In genomic region chr7:63468258-63468657, GRCm38 (mm10) we compare ENCODE assay signal across 29 mouse cellular contexts. TPM values are rescaled to one million over a fixed set of nuclear protein-coding genes. Genes with fewer than 3 reads are reported as not detected.
A peak's percentile ranks its signal among the peaks of the same experiment; 100 is the strongest.
DNase-seq lines count a peak whose midpoint lies in the region; ATAC-seq and TF ChIP-seq lines count a peak whose summit lies in the region.
"Had no signal": no experiment of that assay in that cellular context is flagged by ENCODE, and none has a peak within 500 bp of the region (broad histone marks: within the 10 kb centered on the region; RNA-seq: fewer than 3 reads in every experiment).

No protein-coding gene starts in this region.

- TF ChIP-seq POLR2A in cortical plate, adult 2 months (IDR thresholded peaks at IDR 0.05; ENCODE audit: extremely low read depth, insufficient read depth, low read length), result no peak

- intact Hi-C loops in left cerebral cortex, adult 2 months (cut with DNase I), result no loop called here
- intact Hi-C loops in left cerebral cortex, postnatal 14 days (cut with DNase I), result no loop called here

- H3K36me3 ChIP-seq in hindbrain, embryonic 16.5 days (ENCODE audit: control insufficient read depth, insufficient read depth, low read length), result no peaks in the 10 kb centered on the region
- no peaks in the 10 kb centered on the region for H3K36me3 ChIP-seq in hindbrain, embryonic 14.5 days (replicated peaks; ENCODE audit: control insufficient read depth, insufficient read depth)
- H3K36me3 ChIP-seq: forebrain, embryonic 10.5 days; G1E; hindbrain, embryonic 10.5 days had no signal

- no peaks in the 10 kb centered on the region for H3K27me3 ChIP-seq in hindbrain, embryonic 16.5 days (replicated peaks; ENCODE audit: control insufficient read depth, insufficient read depth, low read length)
- no peaks in the 10 kb centered on the region for H3K27me3 ChIP-seq in hindbrain, embryonic 14.5 days (ENCODE audit: control insufficient read depth, insufficient read depth, low read length)
- H3K27me3 ChIP-seq: Patski had no signal

- ATAC-seq in hindbrain, embryonic 16.5 days, result 0 out of 2 replicates have a peak, but pooled peaks have one; percentile 38
- no peak for ATAC-seq in hindbrain, embryonic 14.5 days (ENCODE audit: low FRiP score)
- ATAC-seq: forebrain, postnatal 0 days; inflammation-experienced regulatory T-cells, adult 6 months; Patski had no signal

- H3K9ac ChIP-seq in hindbrain, embryonic 16.5 days (ENCODE audit: low read depth, low read length), result no peak overlapping the region
- H3K9ac ChIP-seq in hindbrain, embryonic 14.5 days, result no peak overlapping the region
- H3K9ac ChIP-seq: forebrain, postnatal 0 days had no signal

- H3K4me1 ChIP-seq in hindbrain, embryonic 16.5 days (ENCODE audit: control insufficient read depth, insufficient read depth, low read depth, low read length), result no peaks in the 10 kb centered on the region
- H3K4me1 ChIP-seq in hindbrain, embryonic 14.5 days (replicated peaks; ENCODE audit: control insufficient read depth, insufficient read depth, low read length), result no peaks in the 10 kb centered on the region
- peaks cover 26% of the 10 kb centered on the region for H3K4me1 ChIP-seq in cortical plate, adult 2 months (ENCODE audit: control insufficient read depth, insufficient read depth, low read length)
- H3K4me1 ChIP-seq: forebrain, embryonic 10.5 days; hindbrain, embryonic 10.5 days had no signal

- TF ChIP-seq CTCF in left cerebral cortex, adult 2 months (IDR thresholded peaks at IDR 0.05), result no peak
- no peak for TF ChIP-seq CTCF in cortical plate, adult 2 months (IDR thresholded peaks at IDR 0.05; ENCODE audit: extremely low read depth, insufficient read depth, low read length)

- no peak overlapping the region for H3K4me2 ChIP-seq in hindbrain, embryonic 16.5 days (ENCODE audit: low read length)
- no peak overlapping the region for H3K4me2 ChIP-seq in hindbrain, embryonic 14.5 days (replicated peaks)
- H3K4me2 ChIP-seq: midbrain, embryonic 11.5 days had no signal

- H3K27ac ChIP-seq in hindbrain, embryonic 16.5 days (ENCODE audit: low read depth, low read length), result no peak overlapping the region
- no peak overlapping the region for H3K27ac ChIP-seq in hindbrain, embryonic 14.5 days
- H3K27ac ChIP-seq in left cerebral cortex, adult 2 months, result peak overlapping the region; percentile 56
- H3K27ac ChIP-seq in cortical plate, adult 2 months (ENCODE audit: insufficient read depth, low read length), result peak overlapping the region; percentile 80; the same call in 1 of the 2 replicates
- H3K27ac ChIP-seq: forebrain, embryonic 10.5 days; hindbrain, embryonic 10.5 days; kidney, postnatal 0 days; stomach, postnatal 0 days had no signal

- no peak overlapping the region for H3K4me3 ChIP-seq in hindbrain, embryonic 16.5 days (ENCODE audit: low read length)
- H3K4me3 ChIP-seq in hindbrain, embryonic 14.5 days (replicated peaks; ENCODE audit: low read length), result no peak overlapping the region
- no peak overlapping the region for H3K4me3 ChIP-seq in left cerebral cortex, adult 2 months
- H3K4me3 ChIP-seq in cortical plate, adult 2 months (ENCODE audit: insufficient read depth, low read length), result no peak overlapping the region
- H3K4me3 ChIP-seq: forebrain, embryonic 10.5 days; hindbrain, embryonic 10.5 days had no signal

- no peaks in the 10 kb centered on the region for H3K9me3 ChIP-seq in hindbrain, embryonic 16.5 days (ENCODE audit: control insufficient read depth, low read length)
- no peaks in the 10 kb centered on the region for H3K9me3 ChIP-seq in hindbrain, embryonic 14.5 days (ENCODE audit: control insufficient read depth, low read length)
- H3K9me3 ChIP-seq: forebrain, embryonic 10.5 days; hindbrain, embryonic 10.5 days had no signal

- WGBS in hindbrain, embryonic 16.5 days, result 79% methylated on average over 3 of the region's 3 CpGs
- 84% methylated on average over 3 of the region's 3 CpGs for WGBS in hindbrain, embryonic 14.5 days

- DNase-seq in hindbrain, embryonic 14.5 days (ENCODE audit: low spot score), result no peak
- no peak for DNase-seq in left cerebral cortex, adult 2 months (ENCODE audit: extremely low spot score in 1 of 2, low spot score in 2 of 2)
- no peak for DNase-seq in left cerebral cortex, postnatal 14 days (ENCODE audit: low spot score in 2 of 2)
- peak; percentile 92 for DNase-seq in cerebellum, adult 9-10 months
- DNase-seq in urinary bladder, postnatal 10 days (ENCODE audit: low spot score), result no peak
- no peak for DNase-seq in gastrocnemius, adult 8-10 months (ENCODE audit: low spot score in 2 of 2)
- DNase-seq: adrenal gland, postnatal 36 days; B cell, adult 2 months; forebrain, postnatal 0 days; kidney, adult 2 months; lung, postnatal 14 days; thymus, adult 2 months; thymus, postnatal 4 days had no signal

RNA-seq across cellular contexts. Expression of gene Otud7a, which starts 23.7 kb away (rescaled TPM):
- polyA plus RNA-seq in hindbrain, embryonic 16.5 days (2015; fragmentation: Nextera tagmentation; extraction: Ambion mirVana), result 2.1 and 3.2 TPM in 2 replicates
- polyA plus RNA-seq in hindbrain, embryonic 14.5 days (2014; fragmentation: Nextera tagmentation; extraction: Ambion mirVana), result 3.5 and 3.7 TPM in 2 replicates
- 10 to 100 TPM; 81.9 to 86.2 TPM for total RNA-seq in left cerebral cortex, adult 2 months (2021)
- total RNA-seq in left cerebral cortex, postnatal 14 days (2021), result 10 to 100 TPM; 72.7 to 78.9 TPM
- polyA plus RNA-seq in cortical plate, adult 2 months (2012; rRNA removed), result 52.1 and 63.2 TPM in 2 replicates
- total RNA-seq in gastrocnemius, adult 8-10 months (2022), result not detected
- total RNA-seq: CH12.LX; G1E; gastrocnemius, adult 18-20 months; liver, adult 2 months; megakaryocyte progenitor cell, adult 5-6 weeks; neutrophil, adult 5-6 weeks had no signal
- polyA plus RNA-seq: G1E; inflammation-experienced regulatory T-cells, adult 6 months; liver, adult 2 months; liver, embryonic 16.5 days had no signal

Comparison
In these comparisons a context has a peak if more than half of its experiments do, and no peak if none do; other contexts are left out.
1. H3K27ac ChIP-seq: peak in left cerebral cortex, adult 2 months (single experiment) and cortical plate, adult 2 months (single experiment); none in hindbrain, embryonic 16.5 days (single experiment) and hindbrain, embryonic 14.5 days (single experiment).
2. RNA of gene Otud7a, which starts 23.7 kb away (total RNA-seq): 81.9 to 86.2 TPM in left cerebral cortex, adult 2 months and 72.7 to 78.9 TPM in left cerebral cortex, postnatal 14 days; not detected in gastrocnemius, adult 8-10 months; every median in the first group is over 10 times any median in the second.